Mouse (Mus musculus) right cerebral cortex, postnatal 4 days (tissue): ENCODE data around the gene Usp24.

Experiments
- DNase-seq: peaks from one replicate; pipeline ENCODE4 v3.0.0-alpha.2; 2022

Gene Usp24

DNA sequence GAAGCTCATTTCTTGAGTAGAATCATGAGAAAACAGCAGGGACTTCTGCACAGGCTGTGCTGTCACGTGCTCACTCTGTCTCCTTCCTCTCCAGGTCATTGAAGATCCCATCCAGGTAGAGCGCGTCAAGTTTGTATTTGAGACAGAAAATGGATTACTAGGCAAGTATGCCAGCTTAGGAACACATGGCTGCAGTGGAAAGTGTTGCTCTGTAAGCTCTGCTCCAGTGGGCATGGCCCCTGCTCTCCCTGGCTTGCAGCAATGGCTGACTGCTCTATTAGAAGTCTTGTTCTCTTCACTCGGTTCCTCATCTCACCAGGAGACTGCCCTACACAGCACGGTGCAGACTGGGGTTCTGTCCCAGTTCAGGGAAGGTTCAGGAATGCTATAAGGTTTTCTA, 114.4 kb downstream of the Usp24 start:
- no peak for DNase-seq

DNA sequence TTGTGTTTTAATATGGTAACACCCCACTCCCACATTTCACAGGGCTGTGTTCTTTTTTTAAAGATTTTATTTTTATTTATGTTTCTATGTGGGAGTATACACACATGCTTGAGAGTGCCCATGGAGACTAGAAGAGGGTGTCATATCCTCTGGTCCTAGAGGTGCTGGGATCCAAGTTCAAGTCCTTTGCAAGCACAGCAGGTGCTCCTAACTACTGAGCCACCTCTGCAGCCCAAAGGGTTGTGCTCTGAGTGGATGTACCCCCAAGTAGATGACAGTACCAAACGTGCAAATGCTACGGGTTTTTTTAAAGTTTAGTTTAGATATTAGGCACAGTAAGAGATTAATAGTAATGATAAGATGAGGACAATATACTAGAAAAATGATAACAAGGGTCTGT, 119.4 kb downstream of the Usp24 start:
- DNase-seq: no peak

DNA sequence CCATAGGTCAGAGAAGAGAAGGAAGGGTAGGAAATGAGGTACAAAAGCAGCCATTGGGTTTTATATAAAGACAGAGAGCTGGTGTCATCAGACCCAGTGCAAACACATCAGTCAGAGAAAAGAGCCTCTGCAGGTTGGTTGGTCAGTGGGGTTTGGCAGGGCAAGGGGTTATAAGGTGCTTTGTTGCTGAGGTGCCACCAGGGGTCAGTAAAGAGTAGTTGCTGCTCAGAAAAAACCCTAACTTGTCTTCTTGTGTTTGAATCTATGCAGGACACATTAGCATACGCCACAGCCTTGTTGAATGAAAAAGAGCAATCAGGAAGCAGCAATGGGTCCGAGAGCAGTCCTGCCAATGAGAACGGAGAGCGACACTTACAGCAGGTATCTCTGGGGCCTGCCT, 120.5 kb downstream of the Usp24 start:
- DNase-seq: no peak

DNA sequence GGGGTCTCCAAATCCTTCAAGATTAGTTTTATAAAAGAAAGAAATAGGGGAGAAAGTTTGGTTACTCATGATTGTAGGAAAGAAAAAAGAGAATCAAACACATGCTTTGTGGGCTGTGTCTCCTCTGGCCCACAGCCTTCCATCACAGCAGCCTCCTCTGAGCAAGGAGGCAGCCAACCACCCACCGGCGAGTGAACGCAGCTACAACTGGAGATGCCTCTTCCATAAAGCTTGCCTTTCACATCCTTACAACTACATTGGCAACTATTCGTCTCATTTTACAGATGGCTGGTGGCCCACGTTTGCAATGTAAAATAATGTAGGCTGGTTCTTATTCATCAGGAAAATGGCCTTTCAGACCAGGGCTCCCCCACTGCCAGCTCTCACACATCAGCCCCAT, 121.2 kb downstream of the Usp24 start:
- DNase-seq: no peak

DNA sequence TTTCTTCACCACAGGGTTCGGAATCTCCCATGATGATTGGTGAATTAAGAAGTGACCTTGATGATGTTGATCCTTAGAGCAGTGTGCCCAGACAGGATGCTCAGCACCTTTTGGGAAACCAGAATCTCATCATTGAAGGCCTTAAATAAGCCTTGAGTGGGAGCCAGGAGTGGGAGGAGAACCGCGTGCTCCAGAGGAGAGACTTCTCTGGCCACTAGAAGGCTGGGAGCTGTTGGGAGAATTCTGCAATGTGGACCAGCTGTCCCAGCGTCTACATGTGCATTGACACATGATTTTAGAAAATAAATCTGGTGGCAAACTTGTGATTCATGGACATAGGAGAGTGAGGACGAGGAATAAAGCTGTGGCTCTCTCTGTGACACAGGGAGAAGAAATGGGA, 122.8 kb downstream of the Usp24 start:
- no peak for DNase-seq

DNA sequence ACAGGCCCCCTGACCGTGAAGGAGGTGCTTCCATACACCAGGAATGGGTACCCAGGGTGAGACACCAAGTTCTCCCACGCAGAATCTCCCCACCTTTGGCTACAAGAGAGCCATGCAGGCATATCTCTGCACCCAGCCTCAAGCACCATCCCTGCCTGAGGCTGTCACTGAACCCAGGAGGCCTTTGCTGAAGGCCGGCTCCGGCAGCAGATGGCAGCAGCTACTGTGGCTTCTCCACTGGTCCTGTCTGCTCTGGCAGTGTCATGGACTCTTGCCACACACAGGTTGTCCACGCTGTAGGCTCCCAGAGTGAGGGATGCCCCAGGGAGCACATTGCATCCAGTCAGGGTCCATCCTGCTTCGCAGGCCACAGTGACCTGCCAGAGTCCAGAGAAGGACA, 127.2 kb downstream of the Usp24 start:
- no peak for DNase-seq

DNA sequence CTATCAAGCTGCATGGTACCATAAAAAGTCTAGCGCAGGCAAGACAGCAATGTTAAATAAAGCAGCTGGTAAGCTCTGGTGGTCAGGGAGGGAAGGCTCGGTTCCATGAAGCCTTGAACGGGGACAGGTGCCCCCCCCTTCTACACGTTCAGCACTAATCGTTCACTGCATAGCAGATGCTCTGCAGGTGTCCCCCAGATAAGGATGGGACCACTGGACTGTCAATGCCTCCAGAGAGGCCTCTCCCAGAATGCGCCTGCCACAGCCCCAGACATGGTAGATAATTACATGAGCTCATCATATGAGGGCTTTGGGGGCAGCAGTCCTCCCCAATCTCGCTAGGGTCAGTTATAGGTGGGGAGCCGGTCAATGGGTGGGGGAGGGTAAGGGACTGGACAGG, 133.3 kb downstream of the Usp24 start:
- no peak for DNase-seq

DNA sequence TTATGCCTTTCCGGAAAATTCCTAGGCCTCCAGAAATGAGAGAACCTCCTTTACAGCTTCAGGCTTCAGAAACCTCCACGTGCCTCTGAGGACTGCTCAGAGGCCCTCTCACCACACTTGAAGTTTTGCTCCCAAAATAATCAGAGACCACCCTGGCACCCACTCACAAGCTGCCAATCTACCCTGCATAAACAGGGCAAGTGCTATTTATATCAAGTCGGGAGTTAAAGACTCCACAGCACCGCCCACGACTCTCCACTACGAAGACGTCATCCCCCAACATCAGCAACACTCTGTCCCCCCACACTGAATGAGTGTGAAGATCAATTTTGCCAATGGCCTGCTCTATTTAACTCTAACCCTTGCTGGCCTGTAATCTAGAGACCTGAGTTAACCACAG, 136.4 kb downstream of the Usp24 start:
- DNase-seq: no peak

DNA sequence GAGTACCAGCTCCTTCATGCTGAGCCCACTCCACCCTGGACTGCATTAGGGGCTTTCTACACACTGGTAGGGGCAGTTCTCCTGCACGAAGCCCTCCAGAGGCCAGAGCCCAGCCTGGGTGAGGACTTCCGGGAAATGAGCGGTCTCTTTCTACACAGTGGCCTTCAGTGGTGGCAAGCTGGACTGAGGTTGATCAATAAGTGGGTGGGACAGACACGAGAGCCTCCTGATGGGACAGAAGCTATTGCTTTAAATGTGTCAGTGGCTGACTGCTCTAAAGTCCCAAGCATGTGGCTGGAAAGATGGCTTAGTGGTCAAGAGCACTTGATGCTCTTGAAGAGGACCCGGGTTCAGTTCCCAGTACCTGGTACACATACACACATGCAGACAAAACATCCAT, 137.1 kb downstream of the Usp24 start:
- DNase-seq: no peak

DNA sequence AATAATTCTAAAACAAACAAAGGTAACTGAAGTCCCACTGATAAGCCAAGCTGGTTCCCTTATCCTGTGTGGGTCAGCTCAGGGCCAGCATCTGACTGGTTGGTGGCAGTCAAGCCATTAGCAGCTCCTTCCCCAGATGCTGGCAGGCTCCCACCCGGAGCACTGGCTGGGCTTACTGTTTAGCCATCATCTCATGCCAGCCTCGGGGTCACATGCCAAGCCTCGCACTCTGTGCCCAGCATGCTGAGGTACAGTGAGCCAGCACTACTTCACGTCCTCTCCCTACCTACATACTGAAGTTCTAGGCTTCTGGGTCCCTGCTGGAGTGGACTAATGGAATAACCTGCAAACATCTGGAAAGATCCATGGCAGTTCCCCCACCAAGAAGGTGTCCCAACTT, 137.5 kb downstream of the Usp24 start:
- no peak for DNase-seq

DNA sequence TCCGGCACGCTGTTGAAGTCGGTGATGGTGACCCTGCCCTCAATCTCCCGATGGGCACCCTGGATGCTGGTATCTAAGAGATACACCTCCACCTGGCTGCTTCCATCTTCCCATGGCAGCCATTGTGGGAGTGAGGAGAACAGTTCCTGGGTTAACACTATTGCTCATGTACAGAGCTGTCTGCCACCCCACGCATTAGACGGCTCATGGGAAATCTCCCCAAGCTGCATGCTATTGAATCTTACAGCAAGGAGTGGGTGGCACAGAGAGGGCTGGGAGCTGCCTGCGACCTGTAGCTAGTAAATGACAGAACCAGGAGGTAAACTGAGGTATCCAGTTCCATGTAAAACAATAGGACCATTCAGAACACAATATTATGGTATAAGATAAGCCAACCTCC, 138.5 kb downstream of the Usp24 start:
- DNase-seq: no peak

DNA sequence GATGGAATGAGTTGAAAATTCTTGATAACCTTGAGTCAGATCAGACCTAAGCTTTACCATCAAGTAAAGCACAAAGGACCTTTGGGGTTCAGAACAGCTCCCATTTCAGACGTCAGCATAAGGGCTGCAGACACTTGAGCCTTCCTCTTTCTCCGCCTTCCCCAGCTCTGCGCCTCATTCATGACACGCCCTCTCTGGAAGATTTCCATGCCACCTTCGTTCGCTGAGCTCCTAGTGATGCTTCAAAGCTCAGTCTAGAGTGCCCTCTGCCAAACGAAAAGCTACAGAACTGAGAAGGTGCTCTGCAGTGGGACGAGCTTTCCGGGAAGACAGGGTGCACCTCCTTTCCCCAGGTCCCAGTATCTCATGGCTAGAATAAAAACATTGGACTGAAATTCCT, 146.0 kb downstream of the Usp24 start:
- DNase-seq: no peak

DNA sequence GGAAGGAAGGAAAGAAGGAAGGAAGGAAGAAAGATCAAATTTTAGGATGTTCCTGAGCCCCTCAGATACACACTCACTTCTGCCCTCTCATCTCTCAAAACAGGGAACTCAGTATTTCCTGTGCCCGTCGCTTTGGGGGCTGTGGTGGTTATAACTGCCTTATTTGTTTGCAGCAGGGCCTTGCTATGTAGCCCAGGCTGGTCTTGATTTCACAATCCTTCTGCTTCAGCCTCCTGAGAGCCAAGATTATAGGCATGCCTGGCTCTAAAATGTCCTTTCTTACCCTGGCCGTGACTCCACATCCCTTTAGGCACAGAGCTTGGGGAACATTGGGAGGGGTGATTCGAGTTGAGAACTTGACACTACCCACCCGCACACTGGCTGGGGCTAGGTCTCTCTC, 146.5 kb downstream of the Usp24 start:
- no peak for DNase-seq

DNA sequence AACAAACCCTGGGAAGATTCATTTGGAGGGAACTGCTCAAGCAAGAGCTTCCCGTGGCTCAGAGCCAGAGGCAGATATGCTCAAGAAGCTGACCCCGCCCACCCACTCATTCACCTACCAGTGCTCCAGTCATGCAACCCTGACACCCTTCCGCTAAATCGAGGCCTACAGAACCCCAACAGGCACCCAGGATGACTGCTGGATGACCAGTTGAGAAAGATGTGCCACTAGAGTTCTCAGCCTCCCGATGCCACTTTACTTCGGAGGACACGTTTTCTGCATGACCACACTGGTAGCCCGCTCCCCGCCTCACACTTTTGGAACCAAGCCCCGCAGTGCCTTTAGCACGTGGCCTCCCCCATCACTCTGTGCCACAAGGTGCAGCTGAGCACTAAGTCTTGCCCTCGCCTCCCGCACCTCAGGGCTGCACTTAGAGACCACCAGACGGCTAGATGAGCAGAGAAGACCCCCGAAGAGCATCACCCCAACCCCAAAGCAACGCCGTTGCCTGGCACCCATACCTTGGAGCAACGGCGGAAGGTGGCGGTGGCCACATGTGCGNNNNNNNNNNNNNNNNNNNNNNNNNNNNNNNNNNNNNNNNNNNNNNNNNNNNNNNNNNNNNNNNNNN, 147.3 kb downstream of the Usp24 start:
- no peak for DNase-seq

DNA sequence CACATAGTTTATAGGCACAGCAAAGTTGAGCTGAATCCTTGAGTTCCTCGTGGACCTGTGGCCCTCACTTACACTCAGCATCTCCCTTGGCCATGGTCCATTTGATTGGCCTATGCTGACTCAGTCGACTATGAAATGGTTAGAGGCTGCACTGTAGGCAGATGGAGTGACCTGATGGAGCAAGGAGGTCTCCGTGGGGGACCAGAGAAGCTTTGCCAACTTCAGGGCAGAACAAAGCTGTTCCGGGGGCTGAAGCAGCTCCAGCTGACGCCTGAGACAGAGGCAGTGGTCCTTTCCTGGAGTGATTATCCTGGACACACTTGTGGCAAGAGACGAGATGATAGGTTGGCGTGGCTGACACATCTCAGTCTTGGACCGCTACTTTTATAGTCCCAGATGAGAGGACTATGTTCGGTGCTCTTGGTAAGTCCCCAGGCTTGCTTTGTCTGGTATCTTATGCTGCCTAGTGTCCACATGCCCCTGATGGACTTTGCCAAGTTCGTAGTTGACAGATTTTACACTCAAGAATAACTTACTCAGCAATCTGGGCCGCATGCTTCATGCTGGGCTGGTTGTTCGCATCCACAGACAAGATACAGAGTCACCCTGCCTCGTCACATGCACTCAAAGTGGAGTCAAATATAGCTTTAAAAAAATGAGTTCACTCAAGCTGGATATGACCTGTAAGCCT, 151.6 kb downstream of the Usp24 start:
- DNase-seq: no peak

DNA sequence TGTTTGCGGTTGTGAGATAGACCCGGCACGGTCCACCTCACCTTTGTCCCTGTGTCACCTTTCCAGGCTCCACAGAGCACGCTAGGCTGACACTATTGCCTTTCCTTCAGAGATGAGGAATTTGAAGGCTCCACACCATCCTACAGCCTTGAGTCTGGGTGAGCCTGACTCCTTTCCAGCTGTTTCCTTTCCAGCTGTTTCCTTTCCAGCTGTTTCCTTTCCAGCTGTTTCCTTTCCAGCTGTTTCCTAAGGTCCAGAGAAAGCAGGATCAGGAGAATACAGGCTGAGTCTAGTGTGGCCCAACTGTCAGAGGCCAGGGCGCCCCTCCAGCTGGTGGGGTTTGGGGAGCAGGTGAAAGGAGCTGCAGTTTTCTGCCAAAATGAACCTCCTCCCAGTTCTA, 154.9 kb downstream of the Usp24 start:
- DNase-seq: no peak

DNA sequence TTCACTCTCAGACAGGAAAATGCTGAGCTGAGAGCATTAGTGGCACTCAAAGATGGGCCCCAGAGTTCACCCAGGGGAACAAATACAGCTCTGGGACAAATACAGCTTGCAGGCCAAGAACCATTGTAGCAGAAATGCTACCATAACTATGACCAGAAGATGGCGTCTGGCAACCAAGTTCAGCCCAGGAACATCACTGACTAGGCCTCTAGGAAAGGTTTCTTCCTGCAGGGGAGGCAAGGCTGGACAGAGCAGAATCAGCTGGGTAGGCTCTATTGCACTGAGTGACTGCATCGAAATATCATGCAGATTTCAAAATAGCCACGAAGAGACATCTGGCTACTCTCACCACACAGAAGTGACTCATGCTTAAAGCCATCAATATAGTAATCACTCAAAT, 156.3 kb downstream of the Usp24 start:
- peak; percentile 52 for DNase-seq

DNA sequence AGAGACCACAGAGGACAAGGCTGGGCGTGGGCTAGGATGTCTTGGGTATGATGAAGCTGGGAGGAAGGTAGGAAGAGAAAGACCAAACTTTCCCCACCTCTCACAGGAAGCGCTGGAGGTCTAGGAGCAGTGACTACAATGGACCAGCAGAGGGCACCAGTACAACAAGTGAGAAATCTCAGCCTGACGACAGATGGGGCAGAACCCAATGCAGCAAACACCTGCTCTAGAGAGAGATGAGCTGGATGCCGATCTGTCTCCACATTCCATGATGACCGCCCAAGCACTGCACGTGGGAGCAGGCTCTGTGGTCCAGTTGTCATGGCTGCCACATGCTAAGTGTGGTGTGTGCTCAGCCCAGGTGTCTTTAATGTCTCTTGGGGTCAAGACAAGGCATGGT, 158.2 kb downstream of the Usp24 start:
- peak; percentile 60 for DNase-seq

DNA sequence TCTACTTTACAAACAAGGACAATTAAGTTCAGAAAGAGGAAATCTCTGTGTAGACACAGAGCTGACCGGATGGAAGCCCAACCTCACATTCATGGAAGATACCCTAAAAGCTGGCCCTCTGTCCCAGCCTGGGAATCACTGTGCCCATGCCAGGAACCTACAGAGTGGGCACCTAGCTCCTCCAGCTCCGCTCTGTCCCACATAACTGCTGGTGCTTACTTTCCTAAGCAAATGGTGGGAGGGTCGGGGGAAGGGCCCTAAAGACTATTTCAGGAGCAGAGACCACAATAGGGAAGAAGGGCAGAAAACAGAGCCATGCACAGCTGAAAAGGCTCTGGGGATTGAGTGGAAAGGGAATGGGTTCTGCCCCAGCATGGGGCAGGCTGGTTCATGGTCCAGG, 164.5 kb downstream of the Usp24 start:
- DNase-seq: no peak

DNA sequence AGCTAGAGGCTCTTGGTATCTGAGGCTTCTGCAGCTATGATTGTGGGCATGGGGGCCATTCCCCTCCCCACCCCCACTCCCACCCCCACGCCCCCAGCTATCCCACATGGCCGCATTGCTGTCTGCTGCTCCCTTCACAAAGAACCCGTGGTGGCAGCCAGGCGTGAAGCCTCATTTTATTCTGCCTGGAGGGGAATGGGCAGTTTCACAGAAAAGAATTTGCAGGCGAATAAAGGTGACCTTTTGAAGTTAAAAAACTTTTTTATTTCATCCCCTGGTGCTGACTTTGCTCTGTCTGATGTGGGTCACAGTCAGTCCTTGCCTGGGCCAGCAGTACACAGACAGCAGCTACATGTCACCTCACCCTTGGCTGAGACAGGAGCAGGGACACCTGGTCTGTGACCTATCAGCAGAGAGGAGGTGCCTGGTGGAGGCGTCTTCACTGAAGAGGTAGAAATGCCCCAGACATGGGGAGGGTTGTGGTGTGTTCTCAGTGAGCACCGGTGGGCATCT, 167.3 kb downstream of the Usp24 start:
- DNase-seq: no peak

DNA sequence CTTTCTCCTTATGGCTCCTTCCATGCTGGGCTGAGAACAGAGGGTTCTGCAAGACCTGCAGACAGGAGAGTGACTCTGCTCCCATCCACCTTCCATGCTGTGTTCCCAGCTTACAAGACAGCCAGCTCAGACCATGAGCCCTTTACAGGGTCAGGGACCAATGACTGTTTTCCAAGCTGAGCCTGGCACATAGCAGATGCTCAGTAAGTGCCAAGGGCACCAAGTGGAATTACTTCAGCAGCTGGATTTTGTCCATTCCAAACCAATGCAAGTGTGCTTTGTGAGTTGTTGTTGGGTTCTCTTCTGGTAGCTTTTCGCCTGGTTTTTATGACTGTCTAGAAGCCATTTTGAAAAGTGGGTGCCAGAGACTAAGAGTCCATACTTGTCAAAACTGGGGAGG, 167.8 kb downstream of the Usp24 start:
- no peak for DNase-seq

DNA sequence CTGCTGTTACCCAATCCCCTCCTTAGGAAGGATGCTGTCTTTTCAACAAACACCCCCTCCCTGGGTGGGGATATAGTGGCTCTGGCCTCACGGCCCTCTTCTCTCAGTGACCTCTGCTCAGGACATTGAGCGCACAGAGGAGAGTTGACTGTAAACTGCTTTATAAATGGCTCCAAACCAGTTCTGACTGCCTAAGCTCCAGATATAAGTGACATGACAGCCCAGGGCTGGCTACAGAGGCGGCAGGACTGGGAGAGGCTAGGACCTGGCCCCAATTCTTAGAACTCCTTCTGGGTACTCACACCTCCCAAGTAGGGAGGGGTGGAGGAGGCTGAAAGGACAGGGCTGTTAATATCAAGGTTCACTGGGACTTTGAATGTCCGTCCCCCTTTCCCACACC, 174.6 kb downstream of the Usp24 start:
- DNase-seq: no peak
